Mouse (Mus musculus) gastrocnemius, postnatal 25 days (tissue): ENCODE measurements around the gene Arl4d. TPM values are rescaled to one million over a fixed set of nuclear protein-coding genes. Genes with fewer than 3 reads are reported as not detected.

ENCODE experiments used
- total RNA-seq, 2 experiments: library from RNA; stranded (reverse); gene quantifications; 1 replicate in 1 of 2; 2 replicates in 1 of 2; pipeline ENCODE4 v1.2.3; 2021

The Arl4d gene
- total RNA-seq, 2 experiments from 2014 or later: 5.7 to 5.8 TPM

Other genes starting within 250 kb of the Arl4d start
- gene Aarsd1, start 247.9 kb upstream of the Arl4d start, total RNA-seq: 10 to 100 TPM; 16.0 to 17.1 TPM
- 1 to 10 TPM; 5.8 to 7.1 TPM for gene Gm27029, start 240.7 kb upstream of the Arl4d start, total RNA-seq
- gene Rundc1, start 240.5 kb upstream of the Arl4d start, total RNA-seq: 1 to 10 TPM; 6.6 to 7.3 TPM
- gene Ptges3l, start 240.2 kb upstream of the Arl4d start, total RNA-seq: 100 to 1,000 TPM; 106 to 110 TPM
- gene Rpl27, start 223.2 kb upstream of the Arl4d start, total RNA-seq: 10 to 100 TPM; 40.6 to 42.5 TPM
- gene Ifi35, start 217.1 kb upstream of the Arl4d start, total RNA-seq: 10 to 100 TPM in 1 of 2 experiments, 1 to 10 TPM in 1; 8.5 to 10.8 TPM
- gene Rnd2, start 200.5 kb upstream of the Arl4d start, total RNA-seq: 1 to 10 TPM; 2.9 to 3.6 TPM
- 10 to 100 TPM; 13.1 to 19.3 TPM for gene Vat1, start 199.3 kb upstream of the Arl4d start, total RNA-seq
- under 1 TPM; 0.26 to 0.94 TPM for gene Brca1, start 113.6 kb upstream of the Arl4d start, total RNA-seq
- gene Nbr1, start 113.4 kb upstream of the Arl4d start, total RNA-seq: 10 to 100 TPM; 65.0 to 67.8 TPM
- gene Tmem106a, start 83.3 kb upstream of the Arl4d start, total RNA-seq: 1 to 10 TPM; 1.1 to 2.5 TPM
- gene Gm11634, start 66.3 kb upstream of the Arl4d start, total RNA-seq: not detected
- gene Rdm1, start 38.3 kb upstream of the Arl4d start, total RNA-seq: 10 to 100 TPM; 21.6 to 25.0 TPM
- 10 to 100 TPM; 12.4 TPM for gene Dhx8, start 67.4 kb downstream of the Arl4d start, total RNA-seq
- 1 to 10 TPM; 5.7 to 6.1 TPM for gene Etv4, start 119.8 kb downstream of the Arl4d start, total RNA-seq
- 1 to 10 TPM; 3.5 to 6.1 TPM for gene Meox1, start 228.8 kb downstream of the Arl4d start, total RNA-seq